Mouse (Mus musculus): ENCODE data around the gene Psmg4. TPM values are rescaled to one million over a fixed set of nuclear protein-coding genes. Genes with fewer than 3 reads are reported as not detected.

The Psmg4 gene
- total and polyA plus RNA-seq, 3 experiments, result 121 to 161 TPM; not detected in 1

GRCm38 (mm10) chr13:34185371-34185770 is 22.6 kb downstream of the Psmg4 start:
- Histone ChIP-seq H3K36me3 (ENCODE audit: control insufficient read depth in 1 of 2, insufficient read depth in 2 of 2, low read length in 2 of 2) (peaks cover 0 to 11% of the 10 kb centered on the region in 2 experiments; a peak in 2 of 4 replicates), H3K27me3 (ENCODE audit: control insufficient read depth in 1 of 2, insufficient read depth in 2 of 2, low read length in 2 of 2) (no peaks in the 10 kb centered on the region), H3K4me3 (ENCODE audit: control insufficient read depth in 1 of 2, insufficient read depth in 1 of 2, low read depth in 2 of 2, low read length in 2 of 2) (no peak overlapping the region), H3K79me2 (ENCODE audit: control insufficient read depth, insufficient read depth, low read length, poor library complexity) (no peaks in the 10 kb centered on the region), H3K9ac (ENCODE audit: control insufficient read depth, low read depth, low read length, poor library complexity, severe bottlenecking) (no peak overlapping the region), H3K27ac (ENCODE audit: control insufficient read depth, low read depth, low read length) (no peak overlapping the region), H3K9me3 (replicated peaks; ENCODE audit: insufficient read depth, low read length) (no peaks in the 10 kb centered on the region), H3K4me1 (ENCODE audit: control insufficient read depth in 1 of 2, insufficient read depth in 2 of 2, low read length in 2 of 2) (no peaks in the 10 kb centered on the region)
- no peak for DNase-seq (ENCODE audit: low read depth, low spot score)
- TF ChIP-seq MAZ (IDR thresholded peaks at IDR 0.05; ENCODE audit: low read depth, low read length), result no peak
- TF ChIP-seq GATA1 (IDR thresholded peaks at IDR 0.05; ENCODE audit: low read depth, low read length), result no peak

DNA sequence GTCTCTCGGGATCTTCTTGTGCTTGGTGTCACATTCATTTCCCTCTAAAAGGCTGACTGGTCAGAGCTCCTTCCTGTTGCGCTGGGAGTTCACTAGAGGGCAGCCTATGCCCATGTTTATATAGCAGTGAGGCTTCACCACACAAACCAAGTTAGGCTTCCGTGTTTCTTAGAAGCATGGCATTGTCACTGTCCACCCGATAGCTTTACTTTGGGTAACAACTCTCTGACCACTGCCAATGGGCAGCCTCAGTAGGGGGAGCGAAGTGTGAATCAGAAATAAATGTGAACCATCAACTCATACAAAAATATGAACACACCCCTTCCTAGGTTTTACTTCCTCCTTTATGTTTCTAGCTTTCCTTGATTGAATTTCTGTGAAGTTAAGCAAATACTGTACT is 24.8 kb downstream of the Psmg4 start:
- H3K27ac ChIP-seq (ENCODE audit: control insufficient read depth, low read depth, low read length), result no peak overlapping the region
- DNase-seq (ENCODE audit: low read depth, low spot score), result peak; percentile 59
- no peaks in the 10 kb centered on the region for H3K79me2 ChIP-seq (ENCODE audit: control insufficient read depth, insufficient read depth, low read length, poor library complexity)
- TF ChIP-seq POLR2A (IDR thresholded peaks at IDR 0.05; ENCODE audit: control insufficient read depth in 1 of 2, insufficient read depth in 1 of 2, low read depth in 1 of 2, low read length in 2 of 2, poor library complexity in 1 of 2) (no peak), MAZ (IDR thresholded peaks at IDR 0.05; ENCODE audit: low read depth, low read length) (no peak), GATA1 (IDR thresholded peaks at IDR 0.05; ENCODE audit: low read depth, low read length) (no peak), SMC3 (IDR thresholded peaks at IDR 0.05; ENCODE audit: low read depth, low read length) (peak; percentile 80), E2F4 (IDR thresholded peaks at IDR 0.05; ENCODE audit: borderline replicate concordance, low read depth, low read length) (no peak), MAFK (IDR thresholded peaks at IDR 0.05; ENCODE audit: borderline replicate concordance, low read depth, low read length) (peak; percentile 12; the same call in 1 of the 2 replicates), POLR2AphosphoS5 (IDR thresholded peaks at IDR 0.05; ENCODE audit: borderline replicate concordance, low read depth, low read length) (no peak), TBP (IDR thresholded peaks at IDR 0.05; ENCODE audit: low read depth, low read length) (no peak), ELF1 (IDR thresholded peaks at IDR 0.05; ENCODE audit: low read depth, low read length) (0 out of 2 replicates have a peak, but pooled peaks have one; percentile 27), RAD21 (IDR thresholded peaks at IDR 0.05; ENCODE audit: low read depth, low read length) (peak; percentile 86), BHLHE40 (IDR thresholded peaks at IDR 0.05; ENCODE audit: borderline replicate concordance, low read depth, low read length) (0 out of 2 replicates have a peak, but pooled peaks have one; percentile 9), ZC3H11A (IDR thresholded peaks at IDR 0.05; ENCODE audit: low read depth, low read length) (peak; percentile 79), MXI1 (IDR thresholded peaks at IDR 0.05; ENCODE audit: low read depth, low read length) (no peak), EP300 (IDR thresholded peaks at IDR 0.05; ENCODE audit: low read depth in 1 of 2, low read length in 2 of 2) (0 out of 4 replicates have a peak, but pooled peaks have one; percentile 11 to 12), POLR2AphosphoS2 (IDR thresholded peaks at IDR 0.05; ENCODE audit: low read length) (no peak), ETS1 (IDR thresholded peaks at IDR 0.05; ENCODE audit: low read depth, low read length) (no peak), SIN3A (IDR thresholded peaks at IDR 0.05; ENCODE audit: low read length) (peak; percentile 57), ZMIZ1 (IDR thresholded peaks at IDR 0.05; ENCODE audit: low read depth, low read length) (no peak), NELFE (IDR thresholded peaks at IDR 0.05; ENCODE audit: low read depth, low read length) (0 out of 2 replicates have a peak, but pooled peaks have one; percentile 19), CTCF (IDR thresholded peaks at IDR 0.05 in 2 of 3, conservative IDR thresholded peaks at IDR 0.05 in 1 of 3; ENCODE audit: control insufficient read depth in 1 of 3, insufficient read depth in 1 of 3, low read depth in 2 of 3, low read length in 3 of 3, poor library complexity in 1 of 3, severe bottlenecking in 1 of 3) (peak; percentile 50 to 76 (median 69))
- H3K36me3 ChIP-seq (ENCODE audit: control insufficient read depth in 1 of 2, insufficient read depth in 2 of 2, low read length in 2 of 2), result peaks cover 0 to 11% of the 10 kb centered on the region in 2 experiments; a peak in 2 of 4 replicates
- H3K4me1 ChIP-seq (ENCODE audit: control insufficient read depth in 1 of 2, insufficient read depth in 2 of 2, low read length in 2 of 2), result no peaks in the 10 kb centered on the region
- no peaks in the 10 kb centered on the region for H3K27me3 ChIP-seq (ENCODE audit: control insufficient read depth in 1 of 2, insufficient read depth in 2 of 2, low read length in 2 of 2)
- no peak overlapping the region for H3K4me3 ChIP-seq (ENCODE audit: control insufficient read depth in 1 of 2, insufficient read depth in 1 of 2, low read depth in 2 of 2, low read length in 2 of 2)
- no peaks in the 10 kb centered on the region for H3K9me3 ChIP-seq (replicated peaks; ENCODE audit: insufficient read depth, low read length)
- H3K9ac ChIP-seq (ENCODE audit: control insufficient read depth, low read depth, low read length, poor library complexity, severe bottlenecking), result no peak overlapping the region

Data from MEL (cell line).